Comparison of ENCODE assay signal across 7 mouse cellular contexts in genomic region chr8:91069834-91070233, GRCm38 (mm10). TPM values are rescaled to one million over a fixed set of nuclear protein-coding genes. Genes with fewer than 3 reads are reported as not detected.
A peak's percentile ranks its signal among the peaks of the same experiment; 100 is the strongest.
DNase-seq lines count a peak whose midpoint lies in the region; ATAC-seq lines count a peak whose summit lies in the region.

Gene Rbl2 (plus strand): TSS chr8:91070057.

- H3K4me1 ChIP-seq in embryonic facial prominence, embryonic 11.5 days (ENCODE audit: control insufficient read depth, insufficient read depth, low read length): no peaks in the 10 kb centered on the region
- H3K4me1 ChIP-seq in limb, embryonic 10.5 days: peaks cover 19% of the 10 kb centered on the region
- peaks cover 25% of the 10 kb centered on the region for H3K4me1 ChIP-seq in midbrain, embryonic 13.5 days (replicated peaks)

- peak; percentile 96 for ATAC-seq in embryonic facial prominence, embryonic 11.5 days (replicated peaks; ENCODE audit: insufficient number of reproducible peaks, low FRiP score, low TSS enrichment, low read depth)
- ATAC-seq in granulocyte monocyte progenitor cell, adult 5-6 weeks (replicated peaks; ENCODE audit: poor library complexity, severe bottlenecking): peak; percentile 87
- ATAC-seq in midbrain, embryonic 13.5 days: peak; percentile 98

- H3K36me3 ChIP-seq in embryonic facial prominence, embryonic 11.5 days (replicated peaks; ENCODE audit: control insufficient read depth, insufficient read depth, low read depth, low read length): no peaks in the 10 kb centered on the region
- no peaks in the 10 kb centered on the region for H3K36me3 ChIP-seq in limb, embryonic 10.5 days
- no peaks in the 10 kb centered on the region for H3K36me3 ChIP-seq in midbrain, embryonic 13.5 days

- under 1% methylated on average over 25 of the region's 25 CpGs for WGBS in embryonic facial prominence, embryonic 11.5 days
- WGBS in limb, embryonic 10.5 days: 0% methylated on average over 25 of the region's 25 CpGs
- WGBS in midbrain, embryonic 13.5 days: under 1% methylated on average over 24 of the region's 25 CpGs

- peak within 1 kb of the TSS; percentile 90 for H3K4me3 ChIP-seq in embryonic facial prominence, embryonic 11.5 days (ENCODE audit: low read depth, low read length)
- peak within 1 kb of the TSS; percentile 93 for H3K4me3 ChIP-seq in limb, embryonic 10.5 days
- H3K4me3 ChIP-seq in midbrain, embryonic 13.5 days (replicated peaks): peak within 1 kb of the TSS; percentile 73

- no peaks in the 10 kb centered on the region for H3K9me3 ChIP-seq in embryonic facial prominence, embryonic 11.5 days (replicated peaks; ENCODE audit: control insufficient read depth, low read length)
- H3K9me3 ChIP-seq in limb, embryonic 10.5 days (replicated peaks): no peaks in the 10 kb centered on the region
- no peaks in the 10 kb centered on the region for H3K9me3 ChIP-seq in midbrain, embryonic 13.5 days

- H3K9ac ChIP-seq in embryonic facial prominence, embryonic 11.5 days (replicated peaks; ENCODE audit: low read length): peak within 1 kb of the TSS; percentile 83
- peak within 1 kb of the TSS; percentile 80 for H3K9ac ChIP-seq in midbrain, embryonic 13.5 days (replicated peaks)

- H3K27ac ChIP-seq in embryonic facial prominence, embryonic 11.5 days (replicated peaks; ENCODE audit: low read depth, low read length): peak within 1 kb of the TSS; percentile 70
- H3K27ac ChIP-seq in limb, embryonic 10.5 days: peak within 1 kb of the TSS; percentile 84
- peak within 1 kb of the TSS; percentile 77 for H3K27ac ChIP-seq in midbrain, embryonic 13.5 days

- H3K4me2 ChIP-seq in embryonic facial prominence, embryonic 11.5 days (ENCODE audit: low read depth, low read length): peak within 1 kb of the TSS; percentile 60
- H3K4me2 ChIP-seq in midbrain, embryonic 13.5 days (replicated peaks): peak within 1 kb of the TSS; percentile 65

- no peaks in the 10 kb centered on the region for H3K27me3 ChIP-seq in embryonic facial prominence, embryonic 11.5 days (ENCODE audit: control insufficient read depth, insufficient read depth, low read length)
- H3K27me3 ChIP-seq in limb, embryonic 10.5 days (ENCODE audit: low read depth, poor library complexity, severe bottlenecking): no peaks in the 10 kb centered on the region
- H3K27me3 ChIP-seq in midbrain, embryonic 13.5 days: no peaks in the 10 kb centered on the region

- peak; percentile 97 for DNase-seq in adrenal gland, postnatal 14 days
- peak; percentile 97 for DNase-seq in embryonic facial prominence, embryonic 11.5 days (ENCODE audit: low spot score)
- DNase-seq in kidney, adult 11 months: peak; percentile 95
- DNase-seq in limb, embryonic 10.5 days (ENCODE audit: low spot score): peak; percentile 93
- DNase-seq in spleen, adult 12 weeks (ENCODE audit: low spot score): peak; percentile 87

RNA-seq across cellular contexts. Expression of gene Rbl2, which starts in this region (rescaled TPM):
- total RNA-seq in adrenal gland, postnatal 14 days (2021): 32.3 and 40.2 TPM in 2 replicates
- polyA plus RNA-seq in embryonic facial prominence, embryonic 11.5 days (2014; fragmentation: Nextera tagmentation; extraction: Ambion mirVana): 11.1 and 11.8 TPM in 2 replicates
- 29.3 and 58.5 TPM in 2 replicates for total RNA-seq in granulocyte monocyte progenitor cell, adult 5-6 weeks (2014; fragmentation: Nextera tagmentation)
- total RNA-seq in granulocyte monocyte progenitor cell, adult 5-6 weeks (2017): 49.2 and 60.7 TPM in 2 replicates
- polyA plus RNA-seq in limb, embryonic 10.5 days (2016; fragmentation: Nextera tagmentation; extraction: Ambion mirVana): 4.4 and 6.2 TPM in 2 replicates
- 17.8 and 18.1 TPM in 2 replicates for polyA plus RNA-seq in midbrain, embryonic 13.5 days (2015; fragmentation: Nextera tagmentation; extraction: Ambion mirVana)

Comparison
In these comparisons a context has a peak if more than half of its experiments do, and no peak if none do; other contexts are left out.
1. Peak in every context shown above with its lines: DNase-seq, ATAC-seq, H3K4me3 ChIP-seq and H3K27ac ChIP-seq.